Mouse (Mus musculus): ENCODE measurements around the gene Ppm1m.
"Not testable (repeated sequence)": the region's sequence is repeated elsewhere in the genome, so short reads cannot be mapped to it uniquely, and the experiment has no call there.

Gene Ppm1m

DNA sequence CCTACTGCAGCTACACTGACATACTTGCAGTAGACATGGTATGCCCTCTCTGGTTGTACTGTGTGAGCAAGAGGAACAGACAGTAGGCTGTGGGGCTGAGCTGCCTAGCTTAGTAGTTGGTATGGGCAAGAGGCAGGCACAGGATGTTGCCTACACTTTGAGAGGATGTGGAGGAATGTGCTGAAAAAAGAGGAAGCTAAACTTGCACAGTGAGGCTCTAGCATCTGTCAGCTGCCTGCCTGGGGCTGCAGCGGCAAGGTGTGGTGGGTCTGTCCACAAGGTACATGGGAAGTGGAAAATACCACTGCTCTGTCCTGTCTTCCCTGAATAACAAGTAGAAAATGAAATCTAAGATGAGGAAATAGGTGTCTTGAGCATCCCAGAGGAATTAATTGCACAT is 6.5 kb downstream of the Ppm1m start:
- DNase-seq (ENCODE audit: low read depth): peak; percentile 34

DNA sequence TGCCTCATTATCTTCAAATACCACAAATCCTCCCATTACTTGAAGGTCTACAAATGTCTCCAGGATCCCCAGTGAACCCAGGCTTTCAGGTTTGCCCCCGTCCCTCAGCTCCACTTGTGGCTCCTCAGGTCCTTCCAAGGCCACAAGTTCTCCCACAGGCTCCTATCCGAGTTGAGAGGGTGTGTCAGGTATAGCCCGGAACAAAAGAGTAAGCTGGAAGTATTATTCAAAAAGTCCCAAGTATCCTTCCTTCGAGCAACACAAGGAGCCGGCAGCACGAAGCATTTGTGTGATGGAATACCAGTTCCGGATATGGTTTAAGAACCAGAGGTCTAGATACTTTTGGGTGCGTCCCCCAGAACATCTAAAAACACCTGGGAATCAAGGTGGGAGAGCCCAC is 7.5 kb downstream of the Ppm1m start:
- DNase-seq (ENCODE audit: low read depth): no peak

DNA sequence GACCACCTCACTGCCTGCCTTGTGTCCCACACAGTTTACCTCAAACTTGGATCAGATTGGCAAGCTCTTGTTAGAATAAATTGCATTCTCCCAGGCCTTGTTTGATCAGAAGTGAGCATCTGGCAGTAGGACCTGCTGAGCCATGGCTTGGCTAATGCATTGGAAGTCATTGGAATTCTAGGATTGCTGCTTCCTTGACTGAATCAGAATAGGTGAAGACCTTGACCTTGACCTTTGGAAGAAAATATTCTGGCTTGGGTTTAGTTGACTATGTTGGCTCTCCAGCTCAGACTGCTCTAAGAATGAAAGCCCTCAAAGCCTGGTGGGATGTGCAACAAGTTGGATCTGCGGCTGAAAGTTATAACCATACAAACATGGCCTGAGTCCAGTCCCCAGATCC is 8.2 kb downstream of the Ppm1m start:
- no peak for DNase-seq (ENCODE audit: low read depth)

DNA sequence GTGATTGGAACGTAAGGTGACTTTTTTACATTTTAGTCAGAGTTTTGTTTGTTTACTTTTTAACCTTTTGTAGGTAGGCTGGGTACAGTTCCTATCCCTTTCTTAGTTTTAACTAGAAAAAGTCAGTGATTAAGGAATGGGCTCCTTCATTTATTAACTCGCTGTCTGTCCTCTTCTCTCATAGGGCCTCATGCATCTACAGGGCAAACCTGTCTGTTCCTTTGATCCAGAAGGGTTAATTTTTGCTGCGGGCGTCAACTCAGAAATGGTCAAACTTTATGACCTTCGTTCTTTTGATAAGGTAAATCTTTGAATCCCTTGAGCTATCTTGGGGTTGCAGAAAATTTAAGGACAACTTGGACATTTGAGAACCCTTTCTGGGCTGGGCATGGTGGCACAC is 15.6 kb downstream of the Ppm1m start:
- DNase-seq (ENCODE audit: low read depth): no peak

DNA sequence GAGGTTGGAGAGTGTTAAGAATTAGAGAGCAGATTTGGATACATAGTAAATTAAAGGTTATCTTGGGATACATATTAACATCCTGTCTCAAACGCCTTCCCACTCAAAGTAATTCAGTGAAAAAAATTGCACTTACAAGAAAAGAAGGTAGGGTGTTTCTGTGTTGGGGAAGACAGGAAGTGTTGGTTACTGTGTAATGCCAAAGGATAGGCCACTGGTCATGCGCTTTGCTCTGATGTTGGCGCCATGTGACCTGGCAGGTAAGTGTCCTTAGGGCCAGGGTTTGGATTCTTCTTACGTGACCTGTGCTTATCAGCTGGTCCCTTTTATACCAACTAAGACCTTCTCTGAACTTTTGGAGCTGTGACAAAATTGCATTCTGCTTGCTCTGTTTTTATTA is 17.4 kb downstream of the Ppm1m start:
- no peak for DNase-seq (ENCODE audit: low read depth)

DNA sequence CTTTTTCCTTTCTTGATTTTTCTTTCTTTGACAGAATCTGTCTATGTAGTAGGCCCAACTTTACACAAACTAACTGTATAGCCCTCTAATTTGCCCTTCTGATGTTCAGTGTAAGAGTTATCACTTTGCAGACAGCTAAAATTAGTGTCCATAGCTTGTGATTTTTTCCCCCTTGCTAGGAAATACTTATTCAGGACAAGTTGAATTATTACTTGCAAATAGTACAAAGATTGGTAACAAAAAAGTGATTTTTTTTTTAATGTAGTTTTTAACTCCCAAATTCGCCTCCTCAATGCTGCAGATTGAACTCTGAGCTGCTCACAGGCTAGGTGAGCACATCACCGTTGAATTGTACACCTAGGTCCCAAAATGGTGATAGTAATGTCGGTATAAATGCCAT is 19.6 kb downstream of the Ppm1m start:
- no peak for DNase-seq (ENCODE audit: low read depth)

DNA sequence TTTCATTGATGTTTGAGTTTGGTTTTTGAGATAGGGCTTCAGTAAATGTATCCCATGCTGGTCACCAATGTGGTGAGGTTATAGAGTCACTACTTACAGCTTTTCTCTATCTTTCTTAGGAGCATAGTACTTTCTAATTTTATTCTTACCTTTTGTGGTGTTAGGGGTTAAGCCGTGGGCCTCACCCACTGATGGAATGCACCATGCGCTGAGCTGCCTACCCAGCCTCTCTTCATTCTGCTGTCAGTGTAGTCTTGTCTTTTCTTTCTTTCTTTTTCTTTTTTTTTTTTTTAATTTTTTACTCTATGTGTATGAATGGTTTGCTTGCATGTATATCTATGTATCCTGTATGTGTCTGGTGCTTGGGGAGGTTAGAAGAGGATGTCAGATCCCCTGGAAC is 20.1 kb downstream of the Ppm1m start:
- DNase-seq (ENCODE audit: low read depth): no peak

DNA sequence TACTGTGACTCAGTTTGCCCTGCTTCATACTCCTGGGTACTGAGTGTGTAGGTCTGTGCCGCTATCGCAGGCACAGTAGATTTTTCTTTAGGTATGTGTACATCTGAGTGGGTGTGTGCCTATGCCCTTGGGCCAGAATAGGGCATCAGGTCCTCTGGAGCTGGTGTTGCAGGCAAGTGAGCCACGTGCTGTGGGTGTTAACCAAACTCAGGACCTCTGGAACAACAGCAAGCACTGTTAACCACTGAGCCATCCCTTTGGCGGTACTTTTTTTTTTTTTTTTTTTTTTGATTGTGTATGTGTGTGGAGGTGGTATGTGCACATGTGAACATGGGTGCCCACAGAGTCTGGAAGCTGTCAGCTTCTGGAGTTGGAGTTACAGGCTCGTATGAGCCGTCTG is 21.7 kb downstream of the Ppm1m start:
- peak; percentile 31 for DNase-seq (ENCODE audit: low read depth)

DNA sequence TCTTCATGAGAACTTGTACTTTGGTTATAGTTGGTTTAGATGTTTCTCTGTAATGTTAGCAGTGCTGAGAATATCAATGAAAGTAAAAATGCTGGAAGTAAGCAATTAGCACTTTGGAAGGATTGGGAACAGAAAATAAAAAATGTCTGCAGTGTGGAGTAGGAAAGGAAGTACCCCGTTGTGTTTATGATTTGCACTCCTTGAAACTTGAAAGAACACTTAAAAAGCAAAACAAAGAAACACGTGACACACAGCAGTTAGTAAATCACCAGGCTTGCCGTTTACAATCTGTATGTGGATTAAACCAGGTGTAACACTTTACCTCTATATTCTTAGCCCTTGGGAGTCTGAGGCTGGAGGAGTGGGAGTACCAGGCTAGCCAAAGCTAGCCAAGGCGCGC is 22.8 kb downstream of the Ppm1m start:
- peak; percentile 51 for DNase-seq (ENCODE audit: low read depth)

DNA sequence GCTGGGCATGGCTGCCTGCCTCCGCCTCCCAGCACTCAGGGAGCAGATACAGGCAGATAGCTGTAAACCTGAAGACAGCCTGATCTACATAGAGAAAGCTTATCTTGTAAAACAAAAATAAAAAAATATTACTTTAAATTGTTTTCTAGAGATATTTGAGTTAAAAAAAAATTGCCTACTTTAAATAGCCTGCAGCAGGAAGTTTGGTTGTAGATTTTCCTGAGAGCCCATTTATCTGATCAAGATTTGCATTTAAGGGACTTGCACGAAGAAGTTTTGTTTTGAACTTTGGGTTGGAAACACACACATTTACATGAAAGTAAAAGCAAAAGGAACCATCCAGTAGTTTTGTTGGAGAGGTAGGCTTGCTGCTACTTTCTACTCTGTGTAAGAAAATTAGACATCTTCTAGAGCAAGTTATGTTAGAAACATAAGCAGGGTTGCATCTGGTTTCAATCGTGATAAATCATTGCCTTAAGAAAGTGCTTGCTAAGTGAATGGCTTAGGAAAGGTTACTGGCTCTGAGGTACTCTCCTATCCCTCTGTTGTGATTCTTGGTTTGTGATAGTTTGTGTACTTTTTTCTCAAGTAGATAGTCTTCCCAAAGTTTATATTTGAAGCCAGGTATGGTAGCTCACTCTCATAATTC is 23.9 kb downstream of the Ppm1m start:
- DNase-seq (ENCODE audit: low read depth): peak; percentile 65

DNA sequence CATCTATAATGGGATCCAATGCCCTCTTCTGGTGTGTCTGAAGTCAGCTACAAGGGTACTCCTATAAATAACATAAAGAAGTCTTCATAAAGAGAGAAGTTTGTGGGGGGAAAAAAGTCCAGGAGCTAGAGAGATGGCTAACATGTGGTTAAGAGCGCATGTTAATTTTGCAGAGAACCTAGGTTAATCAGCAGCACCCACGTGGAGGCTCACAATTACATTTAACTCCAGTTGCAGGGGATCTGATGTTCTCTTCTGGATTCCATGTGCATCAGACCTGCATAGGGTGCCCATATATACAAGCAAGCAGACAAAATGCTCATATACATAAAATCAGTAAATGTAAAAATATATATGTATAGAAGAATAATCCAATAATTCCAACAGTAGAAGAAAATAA is 26.2 kb downstream of the Ppm1m start:
- no peak for DNase-seq (ENCODE audit: low read depth)

DNA sequence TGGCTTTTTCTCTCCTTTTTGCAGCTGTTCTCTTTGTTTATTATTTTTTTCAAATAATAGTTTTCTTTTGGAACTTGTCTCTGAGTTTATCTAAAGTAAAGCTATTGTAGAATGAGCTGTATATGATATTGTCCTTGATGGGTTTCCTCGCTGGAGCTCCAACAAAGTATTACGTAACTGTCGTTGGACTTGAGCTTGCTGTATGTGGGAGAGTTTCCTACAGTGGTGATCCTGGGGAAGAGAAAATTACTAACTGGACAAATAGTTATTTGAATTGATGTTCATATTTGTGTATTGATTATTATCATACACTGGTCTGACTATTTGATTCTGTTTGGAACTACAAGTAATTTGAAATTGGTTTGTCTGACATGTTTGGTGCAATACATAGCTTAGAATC is 27.0 kb downstream of the Ppm1m start:
- DNase-seq (ENCODE audit: low read depth): no peak

DNA sequence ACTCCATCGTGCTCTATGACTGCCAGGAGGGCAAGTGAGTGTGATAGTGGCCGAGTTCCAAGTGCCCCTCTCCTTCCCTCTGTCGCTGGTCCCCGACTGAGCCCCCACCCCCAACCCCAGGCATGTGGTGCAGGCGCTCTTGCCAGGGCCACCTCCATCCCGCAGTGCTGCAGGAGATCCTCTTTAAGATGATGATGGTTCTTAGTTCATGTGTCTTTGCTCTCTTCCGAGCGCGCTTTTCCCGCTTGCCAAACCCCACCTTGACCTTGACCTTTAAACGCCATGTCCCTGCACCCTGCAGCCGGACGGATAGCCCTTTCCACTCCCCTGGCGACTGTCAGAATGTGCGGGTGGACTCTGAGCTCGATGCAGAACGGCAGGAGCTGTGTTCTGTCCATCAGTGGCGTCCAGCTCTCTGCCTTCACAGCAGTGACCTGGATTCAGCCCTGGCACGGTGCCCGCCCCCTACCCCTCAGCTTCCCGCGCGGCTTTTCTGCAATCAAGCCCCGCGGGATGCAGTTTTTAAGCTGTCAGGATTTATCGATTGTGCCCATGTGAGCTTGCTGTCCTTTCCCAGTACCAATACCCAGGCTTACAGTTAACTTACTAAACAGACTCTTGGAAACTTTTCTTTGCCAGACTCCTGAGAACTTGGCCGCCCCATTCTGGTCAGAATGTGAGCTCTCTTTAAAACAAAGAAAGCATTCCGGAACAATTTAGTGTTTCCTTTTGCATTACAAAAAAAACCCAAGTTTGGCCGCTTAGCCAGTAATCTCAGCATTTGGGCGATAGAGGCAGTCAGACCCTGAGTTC is 28.0 kb downstream of the Ppm1m start:
- peak; percentile 52 for DNase-seq (ENCODE audit: low read depth)

DNA sequence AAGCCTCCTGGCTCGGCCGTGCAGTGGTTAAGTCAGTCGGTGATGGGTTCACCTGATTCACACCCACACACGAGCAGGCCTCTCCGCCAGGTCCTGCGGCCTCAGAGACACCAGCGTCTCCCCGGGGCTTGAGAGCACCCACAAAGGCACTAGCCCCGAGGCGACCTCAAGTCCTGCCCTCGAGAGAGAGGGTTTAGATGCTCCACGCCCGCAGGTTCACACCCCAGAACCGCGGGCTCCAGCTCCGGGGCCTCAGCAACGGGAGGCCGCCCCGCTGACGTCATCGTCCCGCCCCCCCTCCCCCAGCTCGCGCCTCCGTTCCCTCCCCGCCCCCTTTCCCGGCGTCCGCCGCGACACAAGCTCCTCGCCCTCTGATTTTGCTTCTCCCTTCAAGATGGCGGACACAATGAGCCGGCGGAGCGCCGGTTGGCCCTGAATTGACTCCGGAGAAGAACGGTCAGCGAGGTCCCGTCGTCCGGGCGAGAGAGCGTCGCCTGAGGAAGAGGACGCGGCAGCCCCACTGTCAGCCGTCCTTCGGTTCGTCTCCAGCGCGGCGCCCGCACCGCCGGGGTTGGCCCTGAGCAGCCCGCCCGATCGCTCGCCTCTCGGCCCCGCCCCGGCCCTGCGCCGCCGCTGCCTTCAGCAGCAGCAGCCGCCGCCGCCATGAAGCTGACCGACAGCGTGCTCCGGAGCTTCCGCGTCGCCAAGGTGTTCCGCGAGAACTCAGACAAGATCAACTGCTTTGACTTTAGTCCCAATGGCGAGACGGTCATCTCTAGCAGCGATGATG is 28.8 kb downstream of the Ppm1m start, which contains the start of gene Wdr82:
Gene Wdr82, plus strand, starts transcription at position 373 of the 790 bp plus-strand sequence.
- DNase-seq (ENCODE audit: low read depth): peak; percentile 97

DNA sequence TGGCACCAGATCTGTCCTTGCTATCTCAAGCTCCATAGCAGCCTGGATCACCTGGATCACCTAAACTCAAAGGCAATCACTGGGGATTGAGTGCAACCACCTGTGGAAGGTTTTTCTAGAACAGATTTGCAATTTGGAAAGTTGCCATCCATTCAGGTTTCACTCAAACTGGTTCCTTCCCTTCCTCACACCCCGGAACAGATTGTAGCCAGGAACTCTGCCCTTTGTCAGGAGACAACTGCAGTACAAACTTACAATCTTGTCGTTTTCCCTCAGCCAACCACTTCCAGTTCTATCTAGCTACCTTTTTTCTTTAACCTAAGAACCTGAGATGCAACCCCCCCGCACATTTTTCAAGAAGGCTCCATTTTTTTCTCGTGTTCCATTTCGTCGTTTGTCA is 29.6 kb downstream of the Ppm1m start:
- no peak for DNase-seq (ENCODE audit: low read depth)

DNA sequence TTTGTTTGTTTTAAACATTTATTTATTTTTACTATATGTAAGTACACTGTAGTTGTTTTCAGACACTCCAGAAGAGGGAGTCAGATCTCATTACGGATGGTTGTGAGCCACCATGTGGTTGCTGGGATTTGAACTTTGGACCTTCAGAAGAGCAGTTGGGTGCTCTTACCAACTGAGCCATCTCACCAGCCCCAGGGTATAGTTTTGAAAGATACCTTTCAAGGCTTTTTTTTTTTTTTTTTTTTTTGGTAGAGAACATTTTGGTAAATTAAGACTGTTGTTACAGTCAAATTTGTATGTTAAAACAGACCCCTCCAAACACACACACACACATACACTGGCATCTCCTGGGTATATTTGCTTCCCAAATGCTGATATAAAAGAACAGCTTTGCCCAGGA is 30.5 kb downstream of the Ppm1m start:
- DNase-seq (ENCODE audit: low read depth): not testable (repeated sequence)

DNA sequence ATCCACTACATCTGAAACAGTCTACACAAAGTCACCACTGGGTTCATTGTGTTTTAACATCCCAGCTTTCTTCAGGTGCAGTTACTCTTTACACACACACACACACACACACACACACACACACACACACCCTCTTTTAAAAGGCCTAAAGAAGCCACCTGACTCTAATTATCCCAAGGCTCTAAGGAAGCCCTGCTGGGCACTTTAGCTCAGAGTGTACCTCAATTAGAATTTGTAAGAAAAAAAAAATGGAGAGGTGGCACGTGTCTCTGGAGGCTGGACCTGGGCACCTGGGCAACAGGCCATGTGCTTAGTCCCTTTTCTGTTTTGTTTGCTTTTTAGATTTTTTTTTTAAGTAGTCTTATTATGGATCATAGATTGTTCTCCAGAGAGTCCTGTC is 31.8 kb downstream of the Ppm1m start:
- no peak for DNase-seq (ENCODE audit: low read depth)

DNA sequence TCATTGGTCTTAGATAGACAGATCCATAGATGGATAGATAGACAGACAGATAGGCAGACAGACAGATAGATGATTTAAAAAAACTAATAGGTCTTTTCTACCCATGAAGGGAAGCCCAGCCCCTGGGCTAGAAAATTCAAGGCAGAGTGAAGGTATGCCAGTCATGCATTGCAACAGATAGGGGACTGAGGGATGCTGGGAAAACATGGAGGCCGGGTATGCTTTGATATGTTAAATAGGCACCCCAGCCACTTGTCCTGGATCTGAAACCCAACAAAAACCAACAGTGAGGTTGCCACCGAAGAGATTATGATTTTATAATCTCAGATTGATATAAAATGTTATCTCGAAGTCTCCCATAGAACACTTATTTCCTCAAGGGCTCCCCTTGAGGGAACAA is 32.3 kb downstream of the Ppm1m start:
- DNase-seq (ENCODE audit: low read depth): no peak

DNA sequence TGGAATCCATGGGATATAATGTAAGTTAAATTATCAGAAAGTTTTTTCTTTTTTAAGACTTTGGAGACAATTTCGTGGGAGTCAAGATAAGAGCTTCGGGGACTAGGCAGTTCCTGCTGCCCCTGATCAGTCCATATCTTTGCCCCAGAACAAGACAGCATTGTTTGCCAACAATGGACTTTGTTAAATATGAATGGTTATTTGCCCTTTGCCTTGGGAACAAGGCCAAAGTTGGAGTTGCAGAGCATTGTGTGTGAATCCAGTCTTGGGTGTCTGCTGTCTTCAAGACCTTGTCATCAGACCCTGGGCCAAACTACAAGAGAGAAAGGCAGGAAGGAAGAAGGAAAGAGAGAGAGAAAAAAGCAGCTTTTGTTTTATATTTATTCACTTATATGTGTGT is 32.8 kb downstream of the Ppm1m start:
- DNase-seq (ENCODE audit: low read depth): no peak

DNA sequence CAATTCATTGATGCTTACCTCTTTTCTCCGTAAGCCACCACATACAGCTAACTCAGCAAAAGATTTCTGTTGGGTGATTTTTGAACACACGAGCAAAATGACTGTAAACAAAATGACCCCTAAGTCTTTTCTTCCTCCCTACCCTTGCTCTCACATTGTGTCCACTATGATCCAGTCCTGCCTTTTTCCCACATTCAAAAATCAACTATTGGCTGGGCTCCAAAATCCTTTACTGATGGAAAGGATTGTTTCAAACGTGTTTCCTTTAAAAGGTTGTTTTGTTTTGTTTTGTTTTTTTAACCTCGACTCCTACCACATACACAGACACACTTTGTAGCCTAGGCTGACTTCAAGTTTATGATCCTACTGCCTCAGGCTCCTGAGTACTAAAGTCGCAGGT is 39.1 kb downstream of the Ppm1m start:
- DNase-seq (ENCODE audit: low read depth): peak; percentile 61

DNA sequence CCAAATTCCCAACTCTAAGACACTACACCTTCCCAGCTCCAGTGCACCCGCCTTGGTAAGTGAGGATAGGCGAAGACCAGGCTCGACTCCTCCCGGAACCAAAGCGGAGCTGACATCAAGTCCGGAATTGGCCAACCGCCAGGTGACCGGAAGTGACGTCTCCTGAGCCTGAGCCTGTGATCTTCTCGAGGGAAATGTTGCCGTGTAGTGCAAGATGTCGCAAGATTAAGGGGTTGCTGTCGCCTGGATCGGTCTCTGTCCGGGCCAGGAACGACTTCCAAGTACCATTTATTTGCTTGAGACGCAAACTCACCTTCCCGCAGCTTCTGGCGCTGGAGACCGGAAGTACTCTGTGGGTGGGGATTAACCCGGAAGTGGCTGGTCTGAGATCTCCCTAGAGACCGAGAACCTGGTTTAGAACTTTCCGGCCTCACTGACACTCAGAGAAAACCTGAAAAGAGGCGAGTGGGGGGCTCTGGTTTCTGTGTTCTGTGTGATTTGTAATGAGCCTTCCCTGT is 39.7 kb downstream of the Ppm1m start:
- DNase-seq (ENCODE audit: low read depth): peak; percentile 91

DNA sequence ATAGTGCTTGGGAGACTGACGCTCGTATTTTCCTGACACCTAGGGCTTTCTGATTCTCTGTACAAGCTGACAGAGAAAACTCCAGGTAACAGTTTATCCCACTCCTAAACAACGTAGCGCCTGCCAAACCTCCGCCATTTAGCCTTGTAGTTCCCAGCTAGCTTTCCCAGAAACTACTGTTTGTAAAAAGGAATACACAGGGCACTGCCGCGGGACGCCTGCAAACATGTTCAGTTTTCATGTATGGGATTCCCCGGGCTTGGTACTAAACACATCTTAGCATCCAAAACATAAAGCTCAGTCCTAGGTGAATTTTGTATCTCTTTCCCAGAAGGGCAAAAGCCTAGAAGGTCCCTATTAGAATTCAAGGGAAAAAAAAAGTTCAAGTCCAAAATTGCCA is 40.3 kb downstream of the Ppm1m start:
- no peak for DNase-seq (ENCODE audit: low read depth)

DNA sequence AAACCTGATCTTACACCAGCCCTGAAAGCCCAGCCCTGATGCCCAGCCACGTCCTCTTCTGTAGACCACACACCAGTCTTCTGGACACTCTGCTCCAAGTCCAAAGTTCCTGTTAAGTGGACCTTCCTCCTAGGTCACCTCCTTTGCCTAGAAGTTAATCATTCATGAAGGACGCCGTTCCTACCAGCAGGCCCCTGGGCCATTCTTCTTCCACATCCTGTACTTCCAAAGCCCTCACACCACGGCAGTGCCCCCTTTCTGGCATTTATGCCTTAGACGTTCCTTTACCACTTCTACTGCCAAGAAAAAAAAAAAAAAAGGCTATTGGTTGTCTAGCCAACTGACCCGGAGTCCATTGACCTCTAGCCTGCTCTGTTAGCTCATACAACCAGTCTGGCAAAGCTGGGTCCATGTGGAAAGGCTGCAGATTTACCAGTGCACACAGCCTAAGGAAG is 41.5 kb downstream of the Ppm1m start, which contains the start of gene Glyctk:
Gene Glyctk, minus strand, starts transcription at position 102 of the 455 bp plus-strand sequence.
- no peak for DNase-seq (ENCODE audit: low read depth)

All from induced T-regulatory cell, adult 2 months (primary cell).